Mouse (Mus musculus): Measurements from ENCODE around the gene Col27a1. TPM values are rescaled to one million over a fixed set of nuclear protein-coding genes. Genes with fewer than 3 reads are reported as not detected.

The Col27a1 gene
- total RNA-seq, 2 experiments from 2014 or later: 2.5 to 3.1 TPM

GRCm38 (mm10) chr4:63355877-63356665 lies 142.3 kb downstream of the Col27a1 start, which contains the start of gene Orm3:
TSS of gene Orm3 (plus strand) at chr4:63356162.
- DNase-seq: peak; percentile 43
- intact Hi-C loops (cut with DNase I): no loop called here

GRCm38 (mm10) chr4:63356981-63357570 lies 143.3 kb downstream of the Col27a1 start:
- no peak for DNase-seq
- intact Hi-C loops (cut with DNase I): no loop called here

GRCm38 (mm10) chr4:63359861-63360260 lies 146.1 kb downstream of the Col27a1 start:
- intact Hi-C loops (cut with DNase I): no loop called here
- no peak for DNase-seq

- DNase-seq: no peak
- intact Hi-C loops (cut with DNase I): no loop called here
Observed at GRCm38 (mm10) chr4:63362150-63362549, 148.3 kb downstream of the Col27a1 start, which contains the start of gene Orm2. TSS of gene Orm2 (plus strand) at chr4:63362449.

- peak; percentile 88 for DNase-seq
- intact Hi-C loops (cut with DNase I): no loop called here
Observed at GRCm38 (mm10) chr4:63368577-63368976, 154.8 kb downstream of the Col27a1 start.

GRCm38 (mm10) chr4:63370897-63371296 lies 157.1 kb downstream of the Col27a1 start:
- no peak for DNase-seq
- intact Hi-C loops (cut with DNase I): no loop called here

GRCm38 (mm10) chr4:63371890-63372289 lies 158.1 kb downstream of the Col27a1 start:
- peak; percentile 36 for DNase-seq
- intact Hi-C loops (cut with DNase I): no loop called here

GRCm38 (mm10) chr4:63373404-63373803 lies 159.6 kb downstream of the Col27a1 start:
- DNase-seq: no peak
- intact Hi-C loops (cut with DNase I): no loop called here

- intact Hi-C loops (cut with DNase I): no loop called here
Observed at GRCm38 (mm10) chr4:63374331-63374730, 160.5 kb downstream of the Col27a1 start.

GRCm38 (mm10) chr4:63375367-63375766 lies 161.6 kb downstream of the Col27a1 start:
- intact Hi-C loops (cut with DNase I): no loop called here
- DNase-seq: peak; percentile 76

More at GRCm38 (mm10) chr4:63374331-63374730, 160.5 kb downstream of the Col27a1 start:
- no peak for DNase-seq

GRCm38 (mm10) chr4:63377483-63377882 lies 163.7 kb downstream of the Col27a1 start:
- no peak for DNase-seq
- intact Hi-C loops (cut with DNase I): no loop called here

GRCm38 (mm10) chr4:63382676-63383369 lies 169.0 kb downstream of the Col27a1 start:
- no peak for DNase-seq
- intact Hi-C loops (cut with DNase I): no loop called here

GRCm38 (mm10) chr4:63383474-63383873 lies 169.7 kb downstream of the Col27a1 start:
- DNase-seq: no peak
- intact Hi-C loops (cut with DNase I): no loop called here

GRCm38 (mm10) chr4:63384262-63384661 lies 170.5 kb downstream of the Col27a1 start:
- intact Hi-C loops (cut with DNase I): no loop called here
- DNase-seq: no peak

Small RNA genes lying within 50 kb of the gene (microRNA-seq; reads per million reads assigned to microRNA genes)
- 757 reads per million, percentile 73 among the genes with 10 or more reads in this experiment for gene Mir455

Other genes starting within 250 kb of the Col27a1 start
- 10 to 100 TPM; 13.8 to 16.3 TPM for gene Zfp618, start 248.4 kb upstream of the Col27a1 start, total RNA-seq (2021)
- gene Ambp, start 59.2 kb upstream of the Col27a1 start, total RNA-seq (2021): not detected
- gene Kif12, start 41.9 kb upstream of the Col27a1 start, total RNA-seq (2021): not detected
- not detected for gene Orm1, start 130.6 kb downstream of the Col27a1 start, total RNA-seq (2021)
- gene Orm3, start 142.2 kb downstream of the Col27a1 start, total RNA-seq (2021): not detected
- not detected for gene Orm2, start 148.4 kb downstream of the Col27a1 start, total RNA-seq (2021)
- 1 to 10 TPM; 6.1 to 6.9 TPM for gene Akna, start 189.3 kb downstream of the Col27a1 start, total RNA-seq (2021)